Mouse (Mus musculus) telencephalon, adult 2 months (tissue): ENCODE results near the gene Alk.

Source experiments
- DNase-seq: peaks from one replicate; pipeline ENCODE4 v3.0.0-alpha.2; 2011; ENCODE audit warnings: low read depth, low spot score

The Alk gene

DNA sequence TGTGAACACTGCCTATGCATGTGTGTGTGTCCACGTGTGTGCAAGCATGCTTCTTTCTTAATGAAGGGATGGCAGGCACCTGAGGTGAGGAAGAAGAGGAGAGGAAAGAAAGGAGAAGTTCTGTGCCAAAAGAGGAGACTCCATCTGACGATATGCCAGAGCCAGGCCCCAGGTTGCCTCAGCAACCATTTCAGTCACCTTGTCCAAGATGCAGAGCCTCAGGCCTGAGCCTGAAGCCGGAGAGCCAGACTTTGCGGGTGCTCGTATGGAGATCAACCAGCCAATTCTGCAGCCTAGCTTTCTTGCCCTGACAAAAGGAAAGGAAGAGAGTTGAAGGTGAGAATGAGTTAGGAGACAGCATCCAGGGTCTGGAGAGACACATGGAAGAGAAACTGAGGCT, 566.1 kb downstream of the Alk start:
- DNase-seq = no peak

DNA sequence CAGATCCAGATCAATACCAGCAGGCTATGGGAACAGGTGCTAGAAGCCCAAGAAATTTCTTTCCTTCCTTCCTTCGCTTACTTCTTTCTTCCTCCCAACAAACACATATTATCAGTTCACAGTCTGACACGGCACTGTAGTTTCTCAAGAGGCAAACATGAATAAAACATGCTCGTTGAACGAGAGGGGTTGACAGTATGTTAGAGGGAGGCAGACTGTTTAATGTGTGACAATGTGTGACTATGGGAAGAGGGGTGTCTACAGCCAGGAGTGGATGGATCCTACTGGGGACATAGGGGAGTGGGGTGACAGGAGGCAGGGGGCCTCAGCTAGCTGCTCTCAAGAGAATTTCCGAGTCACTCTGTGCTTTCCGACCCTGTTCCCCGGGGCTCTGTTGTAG, 573.8 kb downstream of the Alk start:
- DNase-seq = no peak

DNA sequence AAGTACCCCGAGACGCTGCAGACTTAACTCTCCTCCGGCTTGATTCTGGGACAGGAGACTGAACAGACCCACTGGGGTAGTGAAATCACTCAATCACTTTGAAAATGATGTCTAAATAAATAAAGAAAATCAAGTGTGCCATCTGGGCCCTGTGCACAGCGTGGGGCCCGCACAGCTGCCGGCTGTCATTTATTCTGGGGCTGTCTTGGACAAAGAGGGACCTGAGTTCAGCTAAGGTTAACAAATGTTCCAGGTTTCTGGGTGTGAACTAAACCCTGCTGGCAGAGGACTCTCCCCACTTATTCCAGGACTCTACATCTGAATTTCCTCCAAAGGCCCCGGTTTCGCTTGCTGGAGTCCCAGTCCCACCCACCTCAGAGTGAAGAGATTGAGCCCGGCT, 581.1 kb downstream of the Alk start:
- no peak for DNase-seq

DNA sequence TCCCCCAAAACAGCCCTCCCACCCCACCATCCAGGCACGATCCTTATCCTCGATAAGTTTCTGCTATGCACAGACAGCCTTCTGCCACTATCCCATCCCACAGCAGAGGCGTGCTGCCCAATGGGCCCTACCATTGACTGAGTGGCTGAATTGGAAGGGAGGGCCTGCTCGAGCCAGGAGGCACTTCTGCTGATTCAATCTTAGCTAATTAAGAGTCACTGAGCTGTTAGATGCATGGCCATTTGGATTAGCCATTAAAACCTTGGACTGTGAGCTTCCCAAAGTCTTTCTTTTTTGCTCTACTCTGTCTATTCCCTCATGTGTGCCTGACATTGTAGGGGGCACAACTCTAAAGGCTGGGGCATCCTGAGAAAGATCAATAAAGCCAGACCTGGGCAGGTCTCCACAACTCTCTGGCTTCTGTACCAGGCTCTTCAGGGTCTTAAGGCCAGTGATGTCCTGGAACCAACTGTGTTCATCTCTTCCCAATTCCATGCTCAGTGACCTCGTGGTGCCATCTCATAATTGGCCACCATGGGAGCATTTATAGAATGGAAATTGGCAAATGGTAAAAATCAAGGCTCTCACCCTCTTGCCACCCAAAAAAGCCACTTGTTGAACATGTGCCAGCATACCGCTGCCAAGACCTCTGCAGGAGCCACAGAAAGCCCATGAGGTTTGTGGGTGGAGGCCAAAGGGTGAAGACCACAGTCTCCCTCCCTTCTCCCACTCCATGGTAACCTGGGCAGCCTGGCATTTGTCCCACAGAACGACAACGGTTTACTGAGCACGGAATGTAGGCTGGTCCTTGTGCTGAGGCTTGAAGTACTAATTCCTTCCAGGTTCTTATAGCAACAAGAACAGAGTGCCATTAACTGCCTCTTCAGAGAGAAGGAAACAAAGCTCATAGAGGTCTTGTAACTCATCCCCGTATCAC, 582.4 kb downstream of the Alk start:
- DNase-seq = no peak

DNA sequence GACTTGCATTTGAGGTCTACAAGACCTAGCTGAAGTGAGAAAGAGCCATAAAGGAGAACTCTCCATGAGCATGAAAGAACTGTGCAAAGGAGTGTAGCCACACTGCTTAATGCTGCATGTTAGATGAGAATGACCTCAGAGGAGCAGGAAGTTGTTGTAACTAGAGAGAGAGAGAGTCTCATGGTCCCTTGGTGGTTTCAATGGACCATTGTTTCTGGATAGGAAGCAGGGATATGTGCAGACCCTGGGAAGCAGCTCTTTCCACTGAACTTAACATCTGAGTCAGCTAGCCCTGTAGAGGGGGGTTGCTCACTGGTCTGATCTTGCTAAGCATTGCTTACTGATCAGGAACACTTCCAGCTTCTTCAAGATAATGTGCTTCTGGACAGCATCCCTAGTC, 587.1 kb downstream of the Alk start:
- DNase-seq = no peak

DNA sequence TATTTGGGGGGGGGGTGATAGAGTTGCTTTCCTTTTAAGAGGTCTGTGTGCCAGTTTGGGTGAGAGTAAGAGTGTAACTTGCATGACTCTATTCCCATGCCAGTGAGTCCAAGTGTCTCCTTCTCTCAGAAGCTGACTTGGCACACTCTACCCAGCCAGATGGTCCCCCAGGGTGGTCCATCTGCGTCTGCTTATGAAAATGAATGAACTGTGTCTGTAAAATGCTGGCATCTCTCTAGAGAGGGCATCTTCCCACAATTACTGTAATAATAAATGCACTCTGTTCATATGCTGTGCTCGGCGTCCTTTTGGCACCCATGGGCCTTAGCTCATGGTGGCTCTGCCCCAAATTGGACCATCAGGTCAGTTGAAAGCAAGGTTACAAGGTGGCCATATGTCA, 589.2 kb downstream of the Alk start:
- peak; percentile 16 for DNase-seq

DNA sequence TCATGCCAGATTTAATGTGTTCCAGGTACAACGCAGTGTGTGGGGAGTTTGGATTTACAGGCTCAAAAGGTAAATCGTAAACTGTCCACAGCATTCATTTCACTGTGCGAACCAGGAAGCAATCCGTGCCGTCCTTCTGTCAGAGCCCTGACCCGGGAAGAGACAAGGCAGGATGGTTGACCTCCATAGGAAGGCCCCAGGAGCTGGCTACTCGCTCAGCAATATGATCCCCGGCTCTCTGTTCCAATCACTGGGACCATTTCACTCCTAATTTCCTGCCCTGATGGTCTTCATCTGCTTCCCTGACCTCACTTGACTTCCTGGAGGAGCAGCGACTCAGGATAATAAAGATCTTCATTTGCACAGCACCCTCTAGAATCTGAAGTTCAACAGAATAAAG, 591.7 kb downstream of the Alk start:
- DNase-seq = no peak

DNA sequence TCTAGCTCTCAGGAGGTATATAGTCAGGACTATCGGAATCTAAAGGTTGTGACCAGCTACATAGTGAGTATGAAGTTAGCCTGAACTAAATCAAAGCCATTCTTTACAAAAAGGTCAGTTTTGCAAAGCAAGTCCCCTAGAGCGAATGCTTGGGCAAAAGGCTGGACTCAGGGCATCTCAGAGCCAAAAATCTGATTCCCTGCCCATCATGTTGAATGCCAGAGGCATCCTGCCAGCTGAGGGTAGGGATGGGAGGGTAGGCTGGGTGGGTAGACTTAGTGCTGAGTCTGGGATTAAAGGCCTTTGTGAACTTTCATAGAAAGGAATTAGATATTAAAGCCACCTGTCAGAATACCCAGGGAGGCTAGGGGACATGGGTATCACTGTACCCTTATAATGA, 594.6 kb downstream of the Alk start:
- no peak for DNase-seq

DNA sequence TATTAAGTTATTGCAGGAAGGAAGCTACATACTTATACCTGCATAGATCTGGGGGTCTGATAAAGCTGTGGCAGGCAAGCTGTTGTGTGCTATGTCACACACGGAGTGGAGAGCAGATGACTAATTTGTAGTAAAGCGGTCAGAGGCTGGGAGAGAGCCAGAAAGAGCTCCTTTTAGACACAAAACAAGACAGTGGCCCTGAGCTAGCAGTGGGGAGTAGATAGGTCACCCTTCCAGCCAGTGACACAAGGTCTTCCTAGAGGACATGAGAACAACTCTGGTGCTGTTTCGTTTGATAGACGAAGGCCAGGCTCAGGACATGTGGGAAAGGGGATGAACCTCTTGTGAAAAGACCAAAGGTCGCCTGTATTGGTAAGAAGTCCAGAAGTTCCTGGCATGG, 596.0 kb downstream of the Alk start:
- DNase-seq = no peak

DNA sequence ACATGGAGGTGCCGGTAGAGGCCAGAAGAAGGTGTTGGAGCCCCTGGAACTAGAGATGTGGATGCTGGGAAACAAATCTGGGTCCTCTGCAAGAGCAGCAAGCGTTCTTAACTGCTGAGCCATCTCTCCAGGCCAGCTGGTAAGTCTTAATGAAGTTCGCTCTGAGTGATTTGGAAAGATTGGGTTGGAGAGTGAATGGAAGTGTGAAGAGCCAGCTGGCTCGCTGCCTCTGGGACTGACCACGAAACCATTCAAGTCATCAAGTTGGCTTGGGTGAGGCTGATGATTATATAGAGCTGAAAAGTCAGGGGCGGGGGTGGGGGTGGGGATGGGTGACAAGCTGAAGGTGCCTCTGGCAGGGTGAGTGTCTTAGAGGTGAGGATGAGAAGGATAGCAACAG, 599.1 kb downstream of the Alk start:
- DNase-seq = no peak

DNA sequence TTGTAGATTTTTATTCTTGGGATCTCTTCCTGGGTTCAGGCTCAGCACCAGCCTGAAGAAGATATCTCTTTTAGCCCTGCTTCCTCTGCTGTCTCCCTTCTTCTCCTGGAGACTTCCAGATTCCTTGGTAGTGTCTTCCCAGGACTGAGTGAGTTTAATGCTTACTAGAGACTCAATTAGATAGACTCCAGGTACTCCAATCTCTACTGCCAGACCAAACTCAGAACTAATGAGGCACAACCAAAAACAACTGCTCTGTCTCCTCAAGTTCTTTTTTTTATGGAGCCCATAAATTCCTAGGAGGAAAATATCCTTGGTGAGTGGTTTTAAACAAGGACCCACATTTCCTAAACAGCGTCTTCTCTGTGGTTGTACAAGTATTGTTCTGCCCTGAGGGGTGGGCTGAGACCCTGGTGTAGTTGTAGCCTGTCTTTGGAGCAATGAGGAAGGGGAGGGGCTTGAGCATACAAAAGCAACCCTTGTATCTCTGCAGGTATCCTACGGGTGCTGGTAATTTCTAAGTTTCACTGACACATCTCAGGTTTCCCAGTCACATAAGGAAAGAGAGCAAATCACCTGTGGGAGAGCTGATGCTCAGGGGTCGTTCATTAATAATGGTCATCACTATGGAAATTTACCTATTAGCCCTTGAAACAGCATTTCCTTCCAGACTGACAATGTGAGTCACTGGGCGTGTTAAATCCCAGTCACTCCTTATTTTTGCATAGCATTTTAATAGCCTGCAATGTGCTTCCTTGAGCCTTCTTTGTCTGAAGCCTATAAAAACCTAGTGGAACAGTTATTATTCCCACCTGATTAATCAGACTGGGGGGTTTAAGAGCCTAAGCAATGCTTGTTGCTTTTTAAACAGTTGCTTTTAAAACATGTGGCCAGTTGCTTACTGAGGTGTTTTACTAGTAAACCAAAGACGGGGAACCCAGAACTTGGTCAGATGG, 604.6 kb downstream of the Alk start:
- no peak for DNase-seq

DNA sequence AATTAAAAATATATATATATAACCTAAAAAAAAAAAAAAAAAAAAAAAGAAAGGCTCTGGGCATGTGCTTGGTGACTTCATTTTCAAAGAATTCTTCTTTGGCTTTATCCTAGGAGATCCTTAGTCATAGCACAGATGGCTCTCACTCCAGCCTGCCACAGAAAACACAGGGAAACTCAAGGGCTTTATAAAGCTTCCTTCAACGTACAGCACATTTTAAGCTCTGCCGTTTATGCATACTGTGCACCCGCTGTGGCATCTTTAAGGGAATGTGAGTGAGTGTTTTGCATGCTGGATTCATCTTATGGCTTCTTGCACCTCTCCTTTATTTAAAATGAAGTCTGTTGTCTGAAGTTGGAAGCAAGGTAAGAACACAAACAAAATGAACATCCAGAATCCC, 606.7 kb downstream of the Alk start:
- DNase-seq = peak; percentile 77

DNA sequence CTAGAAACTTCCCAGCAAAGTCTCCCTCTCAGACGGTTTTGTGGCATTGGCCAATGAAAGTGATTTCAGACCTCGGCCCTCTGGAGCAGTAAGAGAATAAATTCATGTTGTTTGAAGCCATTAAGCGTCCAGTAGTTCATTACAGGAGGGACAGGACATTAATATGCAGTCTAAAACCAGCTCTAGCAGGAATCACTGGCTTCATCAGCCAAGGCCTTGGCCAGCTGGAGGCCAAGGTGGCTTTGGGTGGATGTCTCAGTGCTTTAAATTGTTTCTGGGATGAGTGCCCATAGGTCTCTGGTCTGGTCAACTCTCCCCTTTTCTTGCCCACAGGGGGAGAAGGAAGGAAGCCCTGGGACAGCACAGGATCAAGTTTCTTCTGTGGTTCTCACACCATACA, 608.9 kb downstream of the Alk start:
- DNase-seq = no peak

DNA sequence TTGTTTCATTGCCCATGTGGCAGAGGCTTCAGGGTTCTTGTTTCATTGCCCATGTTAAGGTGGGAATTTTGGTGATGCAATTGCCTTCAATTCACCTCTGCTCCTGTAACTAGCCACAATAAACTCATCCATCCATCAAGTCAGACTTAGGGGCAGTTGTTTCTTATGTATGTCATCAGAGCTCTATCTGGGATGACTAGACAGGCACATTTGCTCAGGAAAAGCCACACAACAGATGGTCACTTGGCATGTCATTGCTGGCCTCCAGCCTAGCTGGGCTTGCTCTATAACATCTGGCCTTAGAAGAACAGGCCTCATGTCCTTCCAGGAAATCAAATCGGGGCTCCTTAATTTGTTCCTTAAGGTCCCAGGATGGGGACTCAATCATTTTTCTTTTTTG, 610.3 kb downstream of the Alk start:
- DNase-seq = no peak

DNA sequence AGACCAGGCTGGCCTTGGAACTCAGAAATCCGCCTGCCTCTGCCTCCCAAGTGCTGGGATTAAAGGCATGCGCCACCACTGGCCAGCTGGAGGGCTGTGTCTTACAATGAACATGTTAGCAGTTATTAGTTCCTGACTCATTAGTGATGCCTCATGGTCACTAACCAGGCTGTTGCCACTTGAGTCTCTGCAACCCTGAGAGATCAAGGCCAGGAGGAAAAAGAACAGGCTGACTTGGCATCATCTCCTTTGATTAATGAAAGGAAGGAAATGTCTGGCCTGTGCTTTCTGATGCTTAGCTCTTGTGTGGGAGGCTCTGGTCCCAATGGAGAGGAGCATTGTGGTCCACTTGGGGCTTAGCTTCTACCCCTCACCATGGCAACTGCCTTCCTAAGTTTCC, 611.4 kb downstream of the Alk start:
- DNase-seq = no peak

DNA sequence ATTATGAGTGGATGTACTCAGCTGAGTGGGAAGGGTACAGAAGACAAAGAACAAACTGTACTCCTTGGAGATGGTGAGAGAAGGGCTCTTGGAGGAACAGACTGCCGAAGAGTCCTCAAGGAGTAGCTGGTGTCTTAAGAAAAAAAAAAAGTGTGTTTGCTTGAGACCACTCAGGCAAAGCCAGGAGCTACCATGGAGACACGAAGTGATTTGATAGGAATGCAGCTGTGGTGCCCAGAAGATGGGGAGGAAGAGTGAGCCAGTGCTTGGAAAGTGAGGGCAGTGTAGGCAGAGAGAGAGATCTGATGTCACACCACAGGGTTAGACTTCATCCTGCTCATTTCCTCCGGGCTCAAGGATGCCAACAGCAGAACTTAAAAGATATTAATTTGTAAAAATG, 613.2 kb downstream of the Alk start:
- DNase-seq = no peak

DNA sequence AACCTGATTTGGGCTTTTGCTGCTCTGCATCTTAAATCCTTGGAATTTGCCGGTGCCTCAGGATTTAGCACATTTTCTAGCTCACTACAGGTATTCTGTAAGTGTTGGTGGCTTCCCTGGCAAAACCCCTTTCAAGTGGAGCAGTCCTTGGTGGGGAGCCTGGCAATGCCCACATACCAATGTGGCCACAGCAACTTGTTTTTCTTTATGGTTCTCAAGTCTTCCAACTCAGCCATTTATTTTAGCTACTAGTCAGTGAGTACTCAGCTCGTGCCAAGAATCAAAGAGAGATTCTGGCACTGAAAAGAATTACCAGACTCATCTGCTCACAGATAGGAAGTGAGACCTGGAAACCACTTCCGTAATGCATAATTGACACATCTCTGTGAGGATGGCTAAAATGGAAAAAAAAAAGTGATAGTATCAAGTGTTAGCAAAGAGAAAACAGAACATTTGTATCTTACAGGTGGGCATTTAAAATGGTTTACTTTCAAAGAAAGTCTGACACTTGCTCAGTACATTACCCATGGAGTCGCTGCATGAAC, 614.2 kb downstream of the Alk start:
- no peak for DNase-seq

DNA sequence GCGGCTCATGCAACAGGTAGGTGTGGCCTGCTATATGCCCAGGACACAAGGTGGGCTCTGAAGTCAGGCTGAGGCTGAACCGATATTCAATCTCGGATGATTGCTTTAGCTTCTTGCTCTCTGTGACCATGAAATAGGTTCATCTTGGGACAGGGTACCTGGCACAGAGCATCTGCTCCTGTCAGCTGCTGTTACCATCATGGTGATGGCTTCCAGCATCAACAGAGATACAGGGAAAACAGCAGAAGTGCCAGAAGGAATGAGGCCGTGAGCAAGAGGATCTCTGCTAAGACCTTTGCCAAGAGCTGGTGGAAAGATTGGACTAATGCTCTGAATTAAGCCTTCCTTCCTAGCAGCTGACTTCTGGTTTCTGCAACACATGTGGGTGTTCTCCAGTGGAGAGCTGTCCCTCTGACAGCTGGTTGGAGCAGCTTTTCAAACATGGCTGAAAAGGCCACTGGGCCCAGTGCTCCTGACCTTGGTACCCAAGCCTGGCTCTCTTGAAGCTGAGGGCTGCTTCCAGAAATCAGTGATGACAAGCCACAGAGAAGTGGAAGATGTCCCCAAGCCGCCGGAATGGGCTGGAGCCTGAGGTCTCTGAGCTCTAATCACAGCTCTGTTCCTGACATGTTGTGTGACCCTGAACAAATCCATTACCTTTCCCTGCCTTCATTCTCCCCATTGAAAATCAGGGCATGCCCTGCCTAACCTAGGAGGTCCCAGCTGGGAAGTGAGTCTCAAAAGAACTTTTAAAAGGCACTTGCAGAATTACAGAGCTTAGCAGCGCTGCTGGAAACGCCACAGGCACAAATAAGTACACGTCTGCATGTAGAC, 615.5 kb downstream of the Alk start:
- no peak for DNase-seq

DNA sequence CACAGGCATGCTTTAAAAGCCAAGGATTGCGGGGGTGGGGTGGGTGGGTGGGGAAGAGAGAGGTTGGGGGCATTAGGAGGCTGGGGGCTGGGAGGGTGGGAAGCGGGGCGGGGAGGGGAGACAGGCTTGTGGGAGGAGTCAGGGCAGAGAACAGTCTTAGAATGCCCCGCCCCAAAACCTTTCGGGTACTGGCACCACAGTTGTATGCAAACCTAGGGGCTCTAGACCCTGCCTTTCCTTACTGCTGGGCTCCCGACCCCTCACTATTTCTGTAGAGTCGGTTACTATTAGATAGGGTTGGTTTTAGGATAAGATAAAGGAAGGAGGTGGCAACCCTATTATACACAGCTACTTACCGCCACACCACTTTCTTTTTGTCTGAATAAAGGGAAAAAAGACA, 617.4 kb downstream of the Alk start:
- no peak for DNase-seq

DNA sequence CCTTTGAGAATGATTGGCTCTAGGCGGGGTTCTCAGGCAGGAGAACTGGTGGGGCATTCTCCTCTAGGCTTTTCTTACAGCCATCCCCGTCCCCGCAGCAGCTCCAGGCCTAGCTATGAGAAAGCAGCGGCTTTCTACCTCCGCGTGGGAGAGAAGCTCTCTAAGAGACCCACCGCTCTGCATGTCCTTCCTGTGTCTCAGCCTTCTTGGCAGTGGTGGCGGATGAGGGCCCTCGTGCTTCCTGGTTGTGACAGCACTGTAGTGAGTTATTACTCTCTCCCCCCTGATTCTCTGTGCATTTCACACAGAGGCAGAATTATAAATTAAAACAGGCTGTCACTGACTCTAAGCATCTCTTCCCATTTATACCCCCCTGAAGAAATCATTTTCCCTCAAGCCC, 618.0 kb downstream of the Alk start:
- no peak for DNase-seq

DNA sequence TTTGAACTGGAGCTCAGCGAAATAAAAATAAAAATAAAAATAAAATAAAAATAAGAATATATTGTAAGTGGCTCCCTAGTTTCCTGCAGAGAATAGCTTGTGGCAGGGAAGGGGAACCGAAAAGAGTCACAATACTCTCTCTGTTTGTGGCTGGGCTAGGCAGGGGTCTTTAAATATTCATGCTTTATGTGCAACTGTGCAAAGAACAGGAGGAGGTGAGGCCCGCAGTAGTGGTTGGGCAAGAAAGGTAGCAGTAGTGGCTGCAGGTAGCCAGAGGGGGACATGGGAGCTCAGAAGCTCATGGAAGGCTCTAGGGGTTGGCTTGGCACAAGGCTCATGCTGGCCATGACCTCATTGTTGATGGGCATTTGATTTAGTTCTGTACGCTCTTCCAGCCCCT, 623.2 kb downstream of the Alk start:
- DNase-seq = no peak
